Mouse (Mus musculus): ENCODE measurements at regions not wholly inside any gene's neighbourhood (a gene's known extent, or its start where the extent isn't known, plus 50 kb on each side); places are given as distances from the start of the nearest gene placed in this dataset.

DNA sequence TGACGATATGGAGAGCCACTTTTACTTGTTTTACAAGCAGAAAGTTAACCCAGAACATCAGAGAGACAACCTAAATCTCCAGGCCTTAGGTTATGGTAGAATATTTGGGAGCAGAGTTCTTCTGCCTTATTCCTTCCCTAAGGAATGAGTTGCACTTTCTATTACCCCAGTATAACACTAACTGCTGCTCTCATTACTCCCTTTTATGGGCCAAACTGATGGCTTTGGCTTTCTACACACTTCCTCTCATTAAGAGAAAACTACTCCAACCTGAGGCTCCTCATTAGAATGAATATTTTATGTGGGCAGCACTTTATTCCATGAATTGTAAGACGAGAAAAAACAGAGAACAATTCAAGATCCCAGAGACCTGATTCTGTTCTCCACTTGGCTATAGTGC, 289.0 kb upstream of the Tnc start:
- H3K36me3 ChIP-seq (ENCODE audit: insufficient read depth) = no peaks in the 10 kb centered on the region
- no peak overlapping the region for H3K4me3 ChIP-seq (ENCODE audit: low read depth, low read length)
- no peak for DNase-seq
- H3K4me1 ChIP-seq (ENCODE audit: insufficient read depth) = no peaks in the 10 kb centered on the region
- no peak overlapping the region for H3K27ac ChIP-seq (ENCODE audit: low read depth, low read length)
- ATAC-seq = no peak
- H3K9me3 ChIP-seq (ENCODE audit: low read length) = no peaks in the 10 kb centered on the region
- no peak for TF ChIP-seq CTCF (IDR thresholded peaks at IDR 0.05; ENCODE audit: low read depth)
- no peaks in the 10 kb centered on the region for H3K27me3 ChIP-seq (ENCODE audit: insufficient read depth, low read length)
- H3K9ac ChIP-seq = no peak overlapping the region
- 58% methylated on average over 2 of the region's 2 CpGs for WGBS
- H3K4me2 ChIP-seq (ENCODE audit: low read depth) = no peak overlapping the region

DNA sequence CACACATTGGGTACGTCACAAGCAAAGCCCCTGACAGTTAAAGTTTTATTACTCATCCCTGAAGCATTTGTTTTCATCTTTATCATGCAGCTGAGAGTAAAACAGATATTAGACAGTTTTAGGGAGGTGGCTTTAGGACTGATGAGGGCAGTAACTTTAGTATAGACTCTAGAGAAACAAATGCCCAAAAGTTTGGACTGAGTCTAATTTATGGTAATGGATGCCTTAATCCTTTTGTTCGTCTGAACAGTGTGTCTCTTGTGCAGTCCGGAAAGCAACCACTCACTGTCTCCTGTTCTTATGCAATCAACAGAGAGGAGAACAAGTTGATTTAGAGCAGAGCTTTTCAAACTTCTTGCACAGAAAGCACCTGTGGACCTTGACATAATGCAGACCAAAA, 283.4 kb upstream of the Tnc start:
- 22% methylated on average over 3 of the region's 3 CpGs for WGBS
- Histone ChIP-seq H3K9ac (no peak overlapping the region), H3K27me3 (ENCODE audit: insufficient read depth, low read length) (no peaks in the 10 kb centered on the region), H3K4me2 (ENCODE audit: low read depth) (no peak overlapping the region), H3K9me3 (ENCODE audit: low read length) (no peaks in the 10 kb centered on the region), H3K4me1 (ENCODE audit: insufficient read depth) (no peaks in the 10 kb centered on the region), H3K27ac (ENCODE audit: low read depth, low read length) (no peak overlapping the region), H3K36me3 (ENCODE audit: insufficient read depth) (no peaks in the 10 kb centered on the region), H3K4me3 (ENCODE audit: low read depth, low read length) (no peak overlapping the region)
- ATAC-seq (no peak), DNase-seq (no peak)
- TF ChIP-seq CTCF (IDR thresholded peaks at IDR 0.05; ENCODE audit: low read depth) = no peak

DNA sequence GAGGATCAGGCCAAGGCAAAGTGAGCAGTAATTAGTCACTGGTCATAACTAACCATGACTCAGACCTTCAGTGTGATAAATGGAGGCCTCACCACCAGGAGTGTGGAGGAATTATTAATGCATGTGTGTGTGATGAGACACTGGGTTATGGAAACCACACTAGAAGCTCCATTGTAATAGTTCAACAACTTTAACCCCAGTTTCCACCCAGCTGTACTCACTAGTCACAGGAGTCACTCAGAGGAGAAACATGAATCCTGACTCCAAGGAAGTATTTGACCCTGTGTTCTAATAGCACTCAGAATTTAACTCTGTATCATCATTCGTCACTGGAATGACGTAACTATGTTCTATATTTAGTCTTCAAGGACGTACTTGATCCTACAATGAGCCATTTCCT, 277.6 kb upstream of the Tnc start:
- no peak overlapping the region for H3K27ac ChIP-seq (ENCODE audit: low read depth, low read length)
- no peaks in the 10 kb centered on the region for H3K27me3 ChIP-seq (ENCODE audit: insufficient read depth, low read length)
- H3K4me2 ChIP-seq (ENCODE audit: low read depth) = no peak overlapping the region
- ATAC-seq = no peak
- no peak overlapping the region for H3K4me3 ChIP-seq (ENCODE audit: low read depth, low read length)
- no peaks in the 10 kb centered on the region for H3K4me1 ChIP-seq (ENCODE audit: insufficient read depth)
- no peak for DNase-seq
- H3K9me3 ChIP-seq (ENCODE audit: low read length) = no peaks in the 10 kb centered on the region
- no peak overlapping the region for H3K9ac ChIP-seq
- TF ChIP-seq CTCF (IDR thresholded peaks at IDR 0.05; ENCODE audit: low read depth) = no peak
- 84% methylated on average over 3 of the region's 3 CpGs for WGBS
- no peaks in the 10 kb centered on the region for H3K36me3 ChIP-seq (ENCODE audit: insufficient read depth)

DNA sequence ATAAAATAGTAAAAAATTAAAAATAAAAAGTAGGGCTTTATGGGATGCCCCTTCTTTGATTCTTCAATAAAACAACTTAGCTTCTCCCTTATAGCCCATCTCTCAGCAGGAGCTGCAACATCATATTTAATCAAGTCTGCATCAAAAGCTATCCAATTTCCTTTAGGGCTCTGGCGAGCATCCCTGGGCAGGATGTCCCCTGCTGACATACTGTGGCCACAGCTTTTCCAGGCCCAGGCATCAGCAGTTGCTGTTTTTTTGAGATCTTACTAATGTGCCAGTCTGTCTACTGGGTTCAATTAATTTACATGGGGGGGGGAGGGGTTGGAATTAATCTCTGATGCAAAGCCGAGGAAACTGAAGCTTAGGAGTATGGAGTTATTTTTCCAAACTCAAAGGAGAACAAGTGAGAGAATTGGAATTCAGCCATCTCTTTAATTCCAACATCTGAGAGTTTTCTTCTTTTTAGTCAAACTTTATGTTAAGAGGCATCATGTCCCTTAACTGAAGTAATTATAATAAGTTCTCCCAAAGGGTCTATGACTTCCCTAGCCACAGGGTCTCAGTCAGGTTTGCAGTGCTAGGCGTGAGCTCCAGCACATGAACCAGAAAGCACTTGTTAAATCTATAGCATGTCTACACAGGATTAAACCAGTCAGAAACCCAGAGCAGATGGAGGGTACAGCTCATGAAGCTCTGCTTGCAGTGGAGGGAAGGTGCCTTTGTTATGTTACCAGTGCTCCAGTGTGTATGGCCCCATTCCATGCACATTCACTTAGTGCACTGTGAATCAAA, 269.9 kb upstream of the Tnc start:
- Histone ChIP-seq H3K36me3 (ENCODE audit: insufficient read depth) (no peaks in the 10 kb centered on the region), H3K4me2 (ENCODE audit: low read depth) (no peak overlapping the region), H3K4me1 (ENCODE audit: insufficient read depth) (no peaks in the 10 kb centered on the region), H3K9me3 (ENCODE audit: low read length) (no peaks in the 10 kb centered on the region), H3K4me3 (ENCODE audit: low read depth, low read length) (no peak overlapping the region), H3K27ac (ENCODE audit: low read depth, low read length) (no peak overlapping the region), H3K9ac (no peak overlapping the region), H3K27me3 (ENCODE audit: insufficient read depth, low read length) (no peaks in the 10 kb centered on the region)
- DNase-seq = no peak
- no peak for TF ChIP-seq CTCF (IDR thresholded peaks at IDR 0.05; ENCODE audit: low read depth)
- no peak for ATAC-seq
- WGBS = 51% methylated on average over 3 of the region's 3 CpGs

DNA sequence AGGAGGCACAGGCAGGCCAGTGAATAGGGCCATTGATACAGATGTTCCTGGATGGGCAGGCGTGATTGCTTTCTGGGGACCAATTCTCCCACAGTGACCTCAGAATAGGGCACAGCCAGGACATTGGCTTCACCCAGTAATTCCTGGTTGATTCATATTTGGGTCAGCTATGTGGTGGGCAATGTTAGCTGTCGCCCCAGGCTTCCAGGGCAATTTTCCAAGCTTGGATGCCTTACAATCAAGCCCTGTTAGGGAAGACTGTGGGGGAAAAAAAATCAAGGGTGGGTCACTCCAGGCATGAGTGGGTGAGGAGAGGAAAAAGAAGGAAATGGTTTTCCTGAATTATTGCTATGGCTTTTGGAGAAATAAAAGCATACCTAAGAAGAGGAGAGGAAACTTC, 250.1 kb upstream of the Tnc start:
- ATAC-seq (no peak), DNase-seq (no peak)
- no peaks in the 10 kb centered on the region for H3K27me3 ChIP-seq (ENCODE audit: insufficient read depth, low read length)
- no peak overlapping the region for H3K4me3 ChIP-seq (ENCODE audit: low read depth, low read length)
- H3K36me3 ChIP-seq (ENCODE audit: insufficient read depth) = no peaks in the 10 kb centered on the region
- no peak overlapping the region for H3K4me2 ChIP-seq (ENCODE audit: low read depth)
- H3K4me1 ChIP-seq (ENCODE audit: insufficient read depth) = no peaks in the 10 kb centered on the region
- 76% methylated on average over 2 of the region's 2 CpGs for WGBS
- no peak overlapping the region for H3K27ac ChIP-seq (ENCODE audit: low read depth, low read length)
- no peak overlapping the region for H3K9ac ChIP-seq
- H3K9me3 ChIP-seq (ENCODE audit: low read length) = no peaks in the 10 kb centered on the region
- TF ChIP-seq CTCF (IDR thresholded peaks at IDR 0.05; ENCODE audit: low read depth) = no peak

DNA sequence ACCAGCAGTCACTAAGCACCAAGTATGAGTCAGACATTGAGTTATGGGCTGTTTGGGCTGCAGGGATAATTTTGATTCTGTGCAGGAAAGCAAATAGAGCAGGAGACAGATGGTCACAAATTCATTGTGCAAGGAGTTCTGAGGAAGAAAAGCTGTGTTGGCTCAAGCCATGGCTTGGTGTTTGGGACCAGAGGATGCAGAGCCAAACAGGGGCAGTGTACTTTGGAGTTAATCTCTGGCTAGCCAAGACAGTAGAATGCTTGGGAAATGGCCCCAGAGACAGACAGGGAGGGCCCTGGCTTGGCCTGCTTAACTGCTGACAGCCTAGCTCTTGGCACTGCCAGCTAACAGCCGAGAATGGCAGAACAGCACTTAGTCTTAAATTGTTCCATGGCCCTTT, 235.7 kb upstream of the Tnc start:
- Histone ChIP-seq H3K36me3 (ENCODE audit: insufficient read depth) (no peaks in the 10 kb centered on the region), H3K4me1 (ENCODE audit: insufficient read depth) (no peaks in the 10 kb centered on the region), H3K4me2 (ENCODE audit: low read depth) (no peak overlapping the region), H3K4me3 (ENCODE audit: low read depth, low read length) (no peak overlapping the region), H3K27me3 (ENCODE audit: insufficient read depth, low read length) (no peaks in the 10 kb centered on the region), H3K9ac (no peak overlapping the region), H3K27ac (ENCODE audit: low read depth, low read length) (no peak overlapping the region), H3K9me3 (ENCODE audit: low read length) (no peaks in the 10 kb centered on the region)
- DNase-seq (peak; percentile 72), ATAC-seq (peak; percentile 92)
- TF ChIP-seq CTCF (IDR thresholded peaks at IDR 0.05; ENCODE audit: low read depth) = no peak
- 30% methylated on average over 1 of the region's 1 CpGs for whole genome bisulfite sequencing

DNA sequence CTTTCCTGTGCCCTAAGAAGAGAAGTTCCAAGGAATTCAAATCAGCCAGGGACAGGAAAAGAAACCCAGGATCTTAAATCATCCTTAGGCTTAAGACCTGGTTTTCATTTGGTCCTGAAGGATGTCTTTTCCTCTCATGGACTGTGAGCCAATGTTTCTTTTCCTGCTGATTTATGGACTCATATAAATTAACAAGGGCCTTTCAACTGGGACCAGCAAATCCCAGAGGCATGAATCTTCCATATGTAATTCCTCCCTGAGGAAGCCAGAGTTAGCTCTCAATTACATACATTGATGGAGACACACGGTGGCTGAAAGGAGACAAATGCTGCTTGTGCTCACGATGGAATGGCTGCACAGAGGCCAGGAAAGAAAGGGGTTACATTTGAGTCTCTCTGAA, 230.2 kb upstream of the Tnc start:
- no peak for TF ChIP-seq CTCF (IDR thresholded peaks at IDR 0.05; ENCODE audit: low read depth)
- no peak overlapping the region for H3K4me3 ChIP-seq (ENCODE audit: low read depth, low read length)
- H3K36me3 ChIP-seq (ENCODE audit: insufficient read depth) = no peaks in the 10 kb centered on the region
- H3K4me2 ChIP-seq (ENCODE audit: low read depth) = no peak overlapping the region
- no peaks in the 10 kb centered on the region for H3K4me1 ChIP-seq (ENCODE audit: insufficient read depth)
- no peak overlapping the region for H3K27ac ChIP-seq (ENCODE audit: low read depth, low read length)
- WGBS = 74% methylated on average over 2 of the region's 2 CpGs
- no peak overlapping the region for H3K9ac ChIP-seq
- no peaks in the 10 kb centered on the region for H3K27me3 ChIP-seq (ENCODE audit: insufficient read depth, low read length)
- H3K9me3 ChIP-seq (ENCODE audit: low read length) = no peaks in the 10 kb centered on the region
- ATAC-seq = no peak
- DNase-seq = no peak
